Mouse (Mus musculus): ENCODE data around the gene Nop9. TPM values are rescaled to one million over a fixed set of nuclear protein-coding genes. Genes with fewer than 3 reads are reported as not detected.

The Nop9 gene
- total RNA-seq, 1 experiment = 30.0 TPM

DNA sequence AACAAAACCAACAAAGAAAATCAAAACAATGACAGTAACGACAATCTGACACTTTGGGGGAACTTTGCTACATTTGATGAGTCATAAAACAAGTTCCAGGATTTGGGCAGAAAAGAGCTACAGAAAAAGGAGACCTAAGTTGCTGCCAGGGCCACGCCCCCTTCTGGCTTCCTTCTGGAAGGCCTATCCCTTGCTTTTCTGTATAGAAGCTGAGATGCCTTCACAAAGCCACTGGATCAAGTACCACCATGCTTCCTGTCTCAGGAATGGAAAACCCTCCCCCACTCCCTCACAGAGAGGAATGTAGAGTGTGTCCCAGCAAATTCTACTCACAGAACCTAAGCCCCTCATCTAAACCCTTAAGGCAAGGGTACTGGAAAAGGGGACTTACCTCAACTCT is 48.5 kb downstream of the Nop9 start:
- H3K4me3 ChIP-seq (ENCODE audit: insufficient read depth in 1 of 2, low read depth in 1 of 2, low read length in 2 of 2, poor library complexity in 1 of 2, severe bottlenecking in 1 of 2) = no peak overlapping the region
- H3K4me1 ChIP-seq (ENCODE audit: control insufficient read depth in 2 of 2, insufficient read depth in 2 of 2, low read length in 2 of 2, poor library complexity in 1 of 2) = no peaks in the 10 kb centered on the region
- in situ Hi-C loops (cut with MboI; ENCODE audit: low sequenced_read_pairs in 2 of 2, unreplicated experiment in 2 of 2) = no loop called here
- H3K27ac ChIP-seq (ENCODE audit: insufficient read depth, low read depth, low read length, poor library complexity, severe bottlenecking) = no peak overlapping the region
- DNase-seq (ENCODE audit: low read depth, low spot score) = no peak
- TF ChIP-seq HCFC1 (IDR thresholded peaks at IDR 0.05; ENCODE audit: borderline replicate concordance, insufficient read depth, low read length) (no peak), MAFK (IDR thresholded peaks at IDR 0.05; ENCODE audit: insufficient read depth, low read depth, low read length) (no peak)
- peaks cover 4% of the 10 kb centered on the region; the same call in 1 of the 2 replicates for H3K9me3 ChIP-seq (ENCODE audit: control insufficient read depth, insufficient read depth, low read depth, low read length)
- no peak overlapping the region for H3K9ac ChIP-seq (ENCODE audit: insufficient read depth, low read depth, low read length, poor library complexity, severe bottlenecking)
- H3K36me3 ChIP-seq (ENCODE audit: control insufficient read depth, insufficient read depth, low read length, poor library complexity, severe bottlenecking) = no peaks in the 10 kb centered on the region

DNA sequence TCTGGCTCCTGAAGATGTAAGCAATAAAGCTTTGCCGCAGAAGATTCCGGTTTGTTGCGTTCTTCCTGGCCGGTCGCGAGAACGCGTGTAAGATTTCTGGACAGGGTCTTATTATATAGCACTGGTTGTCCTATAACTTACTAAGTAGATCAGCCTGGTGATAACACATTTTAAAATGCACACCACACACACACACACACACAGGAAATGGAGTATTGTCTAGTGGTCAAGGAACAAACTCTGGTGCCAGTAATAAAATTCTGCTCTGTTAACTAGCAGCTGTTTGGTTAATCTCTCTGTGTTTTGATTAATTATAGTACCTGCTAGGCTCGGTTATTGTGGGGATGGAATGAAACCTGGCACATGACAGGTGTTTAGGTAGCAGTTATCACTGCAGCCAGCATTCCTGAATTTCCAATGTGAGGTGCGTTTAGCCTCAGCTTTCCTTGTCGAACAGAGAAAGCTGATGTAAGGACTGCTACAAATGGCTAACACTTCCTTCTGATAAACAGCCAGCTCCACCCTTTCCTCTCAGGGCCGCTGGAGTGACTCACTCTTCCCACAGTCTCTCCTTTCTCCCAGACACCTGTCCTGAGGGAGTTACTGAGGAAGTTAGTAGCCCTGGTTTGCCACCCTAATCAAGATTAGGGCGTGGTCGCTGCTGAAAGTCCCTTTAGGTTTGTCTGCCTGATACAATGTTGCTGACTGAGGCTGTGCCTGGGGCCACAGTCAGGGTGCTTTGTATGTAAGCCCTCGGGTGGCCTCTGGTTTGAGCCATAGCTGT is 50.1 kb downstream of the Nop9 start:
- no peak overlapping the region for H3K27ac ChIP-seq (ENCODE audit: insufficient read depth, low read depth, low read length, poor library complexity, severe bottlenecking)
- TF ChIP-seq CHD2 (IDR thresholded peaks at IDR 0.05; ENCODE audit: low read depth, low read length) (no peak), HCFC1 (IDR thresholded peaks at IDR 0.05; ENCODE audit: borderline replicate concordance, insufficient read depth, low read length) (no peak), MAFK (IDR thresholded peaks at IDR 0.05; ENCODE audit: insufficient read depth, low read depth, low read length) (no peak), ZC3H11A (IDR thresholded peaks at IDR 0.05; ENCODE audit: borderline replicate concordance, low read depth, low read length) (no peak), ZNF384 (IDR thresholded peaks at IDR 0.05; ENCODE audit: low read depth, low read length) (no peak)
- in situ Hi-C loops (cut with MboI; ENCODE audit: low sequenced_read_pairs in 2 of 2, unreplicated experiment in 2 of 2) = no loop called here
- no peaks in the 10 kb centered on the region for H3K4me1 ChIP-seq (ENCODE audit: control insufficient read depth in 2 of 2, insufficient read depth in 2 of 2, low read length in 2 of 2, poor library complexity in 1 of 2)
- H3K36me3 ChIP-seq (ENCODE audit: control insufficient read depth, insufficient read depth, low read length, poor library complexity, severe bottlenecking) = no peaks in the 10 kb centered on the region
- no peak for DNase-seq (ENCODE audit: low read depth, low spot score)
- H3K9ac ChIP-seq (ENCODE audit: insufficient read depth, low read depth, low read length, poor library complexity, severe bottlenecking) = no peak overlapping the region
- peaks cover 4% of the 10 kb centered on the region; the same call in 1 of the 2 replicates for H3K9me3 ChIP-seq (ENCODE audit: control insufficient read depth, insufficient read depth, low read depth, low read length)
- H3K4me3 ChIP-seq (ENCODE audit: insufficient read depth in 1 of 2, low read depth in 1 of 2, low read length in 2 of 2, poor library complexity in 1 of 2, severe bottlenecking in 1 of 2) = no peak overlapping the region

Other genes starting within 250 kb of the Nop9 start
- gene Cpne6, start 235.2 kb upstream of the Nop9 start, total RNA-seq (2012; rRNA removed) = 0.21 TPM in 1 of 2 replicates, not detected in the other
- not detected in 2 replicates for gene Nrl, start 220.7 kb upstream of the Nop9 start, total RNA-seq (2012; rRNA removed)
- gene Pck2, start 205.4 kb upstream of the Nop9 start, total RNA-seq (2012; rRNA removed) = 28.5 and 108 TPM in 2 replicates
- gene Dcaf11, start 185.7 kb upstream of the Nop9 start, total RNA-seq (2012; rRNA removed) = 17.5 and 28.8 TPM in 2 replicates
- gene A730061H03Rik, start 185.3 kb upstream of the Nop9 start, total RNA-seq (2012; rRNA removed) = not detected in 2 replicates
- 0.71 and 1.6 TPM in 2 replicates for gene Fitm1, start 170.1 kb upstream of the Nop9 start, total RNA-seq (2012; rRNA removed)
- gene Psme1, start 167.6 kb upstream of the Nop9 start, total RNA-seq (2012; rRNA removed) = 32.8 and 59.5 TPM in 2 replicates
- 4.9 and 9.2 TPM in 2 replicates for gene Emc9, start 160.4 kb upstream of the Nop9 start, total RNA-seq (2012; rRNA removed)
- 44.0 and 74.3 TPM in 2 replicates for gene Psme2, start 154.6 kb upstream of the Nop9 start, total RNA-seq (2012; rRNA removed)
- 13.1 and 33.7 TPM in 2 replicates for gene Rnf31, start 154.0 kb upstream of the Nop9 start, total RNA-seq (2012; rRNA removed)
- gene Irf9, start 142.1 kb upstream of the Nop9 start, total RNA-seq (2012; rRNA removed) = 5.8 and 17.5 TPM in 2 replicates
- gene Rec8, start 127.7 kb upstream of the Nop9 start, total RNA-seq (2012; rRNA removed) = 5.8 and 11.8 TPM in 2 replicates
- 62.9 and 111 TPM in 2 replicates for gene Ipo4, start 109.7 kb upstream of the Nop9 start, total RNA-seq (2012; rRNA removed)
- gene Gm49378, start 107.8 kb upstream of the Nop9 start, total RNA-seq (2012; rRNA removed) = not detected in 2 replicates
- 41.1 and 76.1 TPM in 2 replicates for gene Tm9sf1, start 101.9 kb upstream of the Nop9 start, total RNA-seq (2012; rRNA removed)
- not detected in 2 replicates for gene Tssk4, start 95.5 kb upstream of the Nop9 start, total RNA-seq (2012; rRNA removed)
- gene Mdp1, start 85.2 kb upstream of the Nop9 start, total RNA-seq (2012; rRNA removed) = 13.0 and 16.5 TPM in 2 replicates
- gene Gmpr2, start 73.8 kb upstream of the Nop9 start, total RNA-seq (2012; rRNA removed) = 15.3 and 18.2 TPM in 2 replicates
- gene Nedd8, start 73.6 kb upstream of the Nop9 start, total RNA-seq (2012; rRNA removed) = 187 and 253 TPM in 2 replicates
- 26.1 and 60.9 TPM in 2 replicates for gene Tinf2, start 63.9 kb upstream of the Nop9 start, total RNA-seq (2012; rRNA removed)
- gene Tgm1, start 31.8 kb upstream of the Nop9 start, total RNA-seq (2012; rRNA removed) = 13.4 and 31.6 TPM in 2 replicates
- 34.0 and 95.5 TPM in 2 replicates for gene Rabggta, start 23.4 kb upstream of the Nop9 start, total RNA-seq (2012; rRNA removed)
- gene Dhrs1, start within 50 bp of the Nop9 start, total RNA-seq (2012; rRNA removed) = 9.6 and 18.0 TPM in 2 replicates
- gene Cideb, start 12.8 kb downstream of the Nop9 start, total RNA-seq (2012; rRNA removed) = 2.2 and 4.1 TPM in 2 replicates
- gene Ltb4r2, start 15.7 kb downstream of the Nop9 start, total RNA-seq (2012; rRNA removed) = 1.5 and 7.1 TPM in 2 replicates
- gene Ltb4r1, start 20.3 kb downstream of the Nop9 start, total RNA-seq (2012; rRNA removed) = 0.67 and 2.1 TPM in 2 replicates
- 0.27 and 0.32 TPM in 2 replicates for gene Adcy4, start 38.4 kb downstream of the Nop9 start, total RNA-seq (2012; rRNA removed)
- gene Ripk3, start 43.2 kb downstream of the Nop9 start, total RNA-seq (2012; rRNA removed) = 9.0 and 17.8 TPM in 2 replicates
- 6.4 and 25.4 TPM in 2 replicates for gene Nfatc4, start 77.5 kb downstream of the Nop9 start, total RNA-seq (2012; rRNA removed)
- 7.1 and 10.4 TPM in 2 replicates for gene Nynrin, start 108.3 kb downstream of the Nop9 start, total RNA-seq (2012; rRNA removed)
- 0.04 and 0.11 TPM in 2 replicates for gene Cbln3, start 138.7 kb downstream of the Nop9 start, total RNA-seq (2012; rRNA removed)
- gene Khnyn, start 139.3 kb downstream of the Nop9 start, total RNA-seq (2012; rRNA removed) = 7.2 and 15.8 TPM in 2 replicates
- 8.2 and 11.1 TPM in 2 replicates for gene Sdr39u1, start 154.6 kb downstream of the Nop9 start, total RNA-seq (2012; rRNA removed)
- not detected in 2 replicates for gene Cma1, start 199.0 kb downstream of the Nop9 start, total RNA-seq (2012; rRNA removed)
- gene Cma2, start 205.3 kb downstream of the Nop9 start, total RNA-seq (2012; rRNA removed) = not detected in 2 replicates